Mouse (Mus musculus): ENCODE results near the gene Fpr1. TPM values are rescaled to one million over a fixed set of nuclear protein-coding genes. Genes with fewer than 3 reads are reported as not detected.

Gene Fpr1
- polyA plus RNA-seq, 1 experiment from 2014 or later = 0.89 TPM

MicroRNA genes within 50 kb of the gene (microRNA counts, 519-probe panel; counts per million panel counts)
- microRNA mmu-let-7e = 4,277 counts per million, percentile 96 among the panel's probes with 10 or more counts
- microRNA mmu-miR-125a-3p = 2,941 counts per million, percentile 68 among the panel's probes with 10 or more counts
- 4,470 counts per million, percentile 97 among the panel's probes with 10 or more counts for microRNA mmu-miR-125a-5p
- microRNA mmu-miR-99b = 3,693 counts per million, percentile 85 among the panel's probes with 10 or more counts

Small RNAs within 50 kb of the gene (microRNA-seq; reads per million reads assigned to microRNA genes)
- not detected for gene Gm25927 (ENCODE audit: borderline number of aligned reads)
- 6,573 reads per million, percentile 92 among the genes with 10 or more reads in this experiment for gene Mir125a (ENCODE audit: borderline number of aligned reads)
- 21,389 reads per million, percentile 96 among the genes with 10 or more reads in this experiment for gene Mir99b (ENCODE audit: borderline number of aligned reads)
- not detected for gene Mirlet7e (ENCODE audit: borderline number of aligned reads)

Other genes with a start within 250 kb of the Fpr1 start
- gene Vmn2r90, start 180.2 kb downstream of the Fpr1 start, polyA plus RNA-seq (2014; fragmentation: Nextera tagmentation; extraction: Ambion mirVana) = not detected in 2 replicates
- 15.6 and 20.3 TPM in 2 replicates for gene Spaca6, start 56.8 kb downstream of the Fpr1 start, polyA plus RNA-seq (2014; fragmentation: Nextera tagmentation; extraction: Ambion mirVana)
- 1.0 and 1.7 TPM in 2 replicates for gene Has1, start 28.7 kb downstream of the Fpr1 start, polyA plus RNA-seq (2014; fragmentation: Nextera tagmentation; extraction: Ambion mirVana)
- 0.34 and 1.1 TPM in 2 replicates for gene Fpr2, start 3.9 kb upstream of the Fpr1 start, polyA plus RNA-seq (2014; fragmentation: Nextera tagmentation; extraction: Ambion mirVana)
- not detected in 2 replicates for gene Fpr3, start 3.9 kb upstream of the Fpr1 start, polyA plus RNA-seq (2014; fragmentation: Nextera tagmentation; extraction: Ambion mirVana)
- not detected in 2 replicates for gene Fpr-rs4, start 137.8 kb upstream of the Fpr1 start, polyA plus RNA-seq (2014; fragmentation: Nextera tagmentation; extraction: Ambion mirVana)
- 0.03 TPM in 1 of 2 replicates, not detected in the other for gene Vmn2r124, start 165.5 kb upstream of the Fpr1 start, polyA plus RNA-seq (2014; fragmentation: Nextera tagmentation; extraction: Ambion mirVana)
- gene Vmn2r91, start 201.1 kb upstream of the Fpr1 start, polyA plus RNA-seq (2014; fragmentation: Nextera tagmentation; extraction: Ambion mirVana) = not detected in 2 replicates